Mouse (Mus musculus) ES-Bruce4 (cell line): ENCODE results near the gene Kcnj6.

Source experiments
- CTCF ChIP-seq: IDR thresholded peaks from one replicate; pipeline ENCODE4 v1.8.1; 2011; ENCODE audit warnings: low read depth, low read length
- EP300 ChIP-seq: IDR thresholded peaks from 2 replicates; pipeline ENCODE4 v1.6.1; 2011; ENCODE audit warnings: low read depth, low read length; ENCODE audit not compliant: insufficient read depth
- POLR2A ChIP-seq: IDR thresholded peaks from one replicate; pipeline ENCODE4 v1.8.1; 2011; ENCODE audit warnings: low read length; ENCODE audit not compliant: insufficient read depth

DNA sequence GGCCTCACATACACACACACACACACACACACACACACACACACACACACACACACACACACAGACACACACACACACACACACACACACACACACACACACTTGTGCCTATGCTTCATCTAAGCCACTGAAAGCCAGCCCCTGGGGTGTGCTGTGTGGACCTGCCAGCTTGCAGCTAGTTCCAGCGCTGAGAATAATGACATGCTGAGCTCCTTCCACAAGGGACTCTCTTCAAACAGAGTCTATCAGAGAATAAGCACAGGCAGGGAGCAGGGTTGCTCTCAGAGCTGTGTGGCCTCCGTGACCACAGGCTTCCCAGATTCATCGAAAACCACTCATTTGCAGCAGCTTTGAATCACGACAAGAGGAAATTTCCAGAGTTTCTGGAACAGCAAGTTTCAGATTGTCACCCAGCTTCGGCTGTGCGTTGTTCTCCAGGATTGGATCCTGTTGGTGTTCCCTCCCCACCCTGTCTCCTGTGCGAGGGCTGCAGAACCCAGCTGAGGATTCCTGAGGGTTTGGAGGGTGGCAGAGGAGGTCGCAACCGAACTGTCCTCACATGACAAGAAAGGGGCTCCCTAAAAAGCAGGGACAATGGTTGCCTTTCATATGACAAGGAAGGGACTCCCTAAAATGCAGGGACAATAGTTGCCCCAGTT, 124.8 kb downstream of the Kcnj6 start:
- TF ChIP-seq EP300 (no peak), CTCF (no peak), POLR2A (no peak)
